Mouse (Mus musculus): ENCODE data around the gene Spata45. TPM values are rescaled to one million over a fixed set of nuclear protein-coding genes. Genes with fewer than 3 reads are reported as not detected.

Spata45 gene
- polyA plus RNA-seq (2015; fragmentation: Nextera tagmentation; extraction: Ambion mirVana): not detected in 2 replicates

DNA sequence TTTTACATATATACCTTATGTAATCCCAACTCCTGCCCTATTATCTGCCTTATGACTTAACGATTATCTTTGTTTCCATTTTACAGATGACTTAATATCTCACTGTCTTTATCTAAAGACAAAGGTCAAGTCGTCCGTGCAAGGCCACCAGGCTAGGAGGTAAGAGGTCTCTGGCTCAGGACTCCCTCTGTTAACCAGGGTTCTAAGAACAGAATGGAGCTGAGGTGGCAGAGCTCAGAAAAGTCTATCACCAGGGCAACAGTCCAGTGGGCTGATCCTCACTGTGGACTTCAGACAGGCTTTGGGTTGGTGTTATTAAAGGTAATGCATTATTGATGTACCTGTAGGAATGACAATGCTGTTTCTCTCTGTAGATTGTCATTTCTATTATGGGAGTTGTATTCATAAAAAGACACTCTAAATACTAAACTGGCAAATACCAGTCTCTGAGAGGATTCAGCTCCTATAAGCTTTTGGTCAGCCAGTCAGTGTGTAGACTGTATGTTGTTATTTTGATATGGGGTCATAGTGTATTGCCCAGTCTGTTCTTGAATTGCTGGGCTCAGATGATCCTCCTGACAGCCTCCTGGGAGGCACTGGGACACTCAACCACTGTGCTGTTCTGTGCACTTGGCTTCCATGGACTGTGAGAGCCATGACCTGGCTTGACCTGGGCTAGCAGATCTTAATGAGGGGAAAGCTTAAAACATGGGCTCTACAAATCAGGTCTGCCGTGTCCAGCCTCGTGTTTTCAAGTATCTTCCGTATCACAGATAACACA, at the start of gene Spata45:
TSS of gene Spata45 (plus strand) at position 86 of the 781 bp plus-strand sequence.

DNA sequence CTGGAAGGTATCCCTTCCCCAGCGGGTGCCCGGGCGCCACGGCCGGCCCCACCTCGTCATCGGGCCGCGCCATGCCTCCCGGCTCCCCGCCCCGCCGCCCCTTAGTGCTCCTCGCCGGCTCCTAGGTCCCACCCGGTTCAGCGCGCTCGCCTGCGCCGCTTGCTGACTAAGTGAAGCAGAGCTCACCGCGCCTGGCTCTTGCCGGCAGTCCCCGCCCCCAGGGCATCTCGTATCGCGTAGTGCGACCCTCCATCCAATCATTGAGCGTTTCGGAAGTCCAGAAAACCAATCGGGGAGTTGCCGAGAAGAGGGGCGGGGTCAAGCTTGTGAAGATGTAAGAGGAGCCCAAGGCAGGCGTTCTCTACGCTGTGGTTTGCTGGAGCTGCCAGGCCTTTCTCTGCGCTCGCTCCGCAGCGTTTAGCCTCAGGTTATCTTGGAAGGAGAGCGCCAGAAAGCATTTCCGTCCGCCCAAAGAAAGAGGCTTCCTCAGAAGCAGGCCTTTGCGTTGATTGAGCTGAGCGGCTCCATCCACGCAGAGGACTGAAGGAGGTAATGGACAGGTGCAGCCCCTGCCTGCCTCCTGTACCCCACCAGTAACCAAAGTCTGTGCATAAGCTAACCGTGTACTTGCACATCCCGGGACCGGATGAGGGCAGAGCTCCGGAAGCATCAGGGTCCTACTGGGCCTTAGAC, 10.3 kb upstream of the Spata45 start, which contains the start of gene Flvcr1:
TSS of gene Flvcr1 (minus strand) at position 138 of the 693 bp plus-strand sequence.

GRCm38 (mm10) chr1:191062781-191063485, 26.5 kb downstream of the Spata45 start, which contains the start of the genes Tatdn3 and Nsl1:
TSS of gene Tatdn3 (minus strand) at chr1:191062932.
TSS of gene Nsl1 (plus strand) at chr1:191063012.

Other genes with a start within 250 kb of the Spata45 start
- gene Rps6kc1, start 124.9 kb upstream of the Spata45 start, polyA plus RNA-seq (2015; fragmentation: Nextera tagmentation; extraction: Ambion mirVana): 3.4 and 5.5 TPM in 2 replicates
- gene Angel2, start 111.5 kb upstream of the Spata45 start, polyA plus RNA-seq (2015; fragmentation: Nextera tagmentation; extraction: Ambion mirVana): 26.5 and 29.8 TPM in 2 replicates
- gene Vash2, start 57.3 kb upstream of the Spata45 start, polyA plus RNA-seq (2015; fragmentation: Nextera tagmentation; extraction: Ambion mirVana): 1.9 and 2.2 TPM in 2 replicates
- gene Flvcr1, start 10.5 kb upstream of the Spata45 start, polyA plus RNA-seq (2015; fragmentation: Nextera tagmentation; extraction: Ambion mirVana): 8.6 and 10.4 TPM in 2 replicates
- 11.6 and 12.7 TPM in 2 replicates for gene Tatdn3, start 26.3 kb downstream of the Spata45 start, polyA plus RNA-seq (2015; fragmentation: Nextera tagmentation; extraction: Ambion mirVana)
- 16.2 and 19.5 TPM in 2 replicates for gene Nsl1, start 26.4 kb downstream of the Spata45 start, polyA plus RNA-seq (2015; fragmentation: Nextera tagmentation; extraction: Ambion mirVana)
- 3.4 and 4.0 TPM in 2 replicates for gene Batf3, start 61.2 kb downstream of the Spata45 start, polyA plus RNA-seq (2015; fragmentation: Nextera tagmentation; extraction: Ambion mirVana)
- not detected in 2 replicates for gene Fam71a, start 128.2 kb downstream of the Spata45 start, polyA plus RNA-seq (2015; fragmentation: Nextera tagmentation; extraction: Ambion mirVana)
- gene Atf3, start 181.4 kb downstream of the Spata45 start, polyA plus RNA-seq (2015; fragmentation: Nextera tagmentation; extraction: Ambion mirVana): 0.82 and 1.7 TPM in 2 replicates

Measured in spleen, postnatal 0 days (tissue).